Mouse (Mus musculus) kidney, adult 18-20 months (tissue): ENCODE data around the gene Zbtb8a.
A peak's percentile ranks its signal among the peaks of the same experiment; 100 is the strongest.
"Not testable (repeated sequence)": the region's sequence is repeated elsewhere in the genome, so short reads cannot be mapped to it uniquely, and the experiment has no call there.

ENCODE experiments used
- DNase-seq: peaks from one replicate; pipeline ENCODE4 v3.0.0; 2021

Gene Zbtb8a

DNA sequence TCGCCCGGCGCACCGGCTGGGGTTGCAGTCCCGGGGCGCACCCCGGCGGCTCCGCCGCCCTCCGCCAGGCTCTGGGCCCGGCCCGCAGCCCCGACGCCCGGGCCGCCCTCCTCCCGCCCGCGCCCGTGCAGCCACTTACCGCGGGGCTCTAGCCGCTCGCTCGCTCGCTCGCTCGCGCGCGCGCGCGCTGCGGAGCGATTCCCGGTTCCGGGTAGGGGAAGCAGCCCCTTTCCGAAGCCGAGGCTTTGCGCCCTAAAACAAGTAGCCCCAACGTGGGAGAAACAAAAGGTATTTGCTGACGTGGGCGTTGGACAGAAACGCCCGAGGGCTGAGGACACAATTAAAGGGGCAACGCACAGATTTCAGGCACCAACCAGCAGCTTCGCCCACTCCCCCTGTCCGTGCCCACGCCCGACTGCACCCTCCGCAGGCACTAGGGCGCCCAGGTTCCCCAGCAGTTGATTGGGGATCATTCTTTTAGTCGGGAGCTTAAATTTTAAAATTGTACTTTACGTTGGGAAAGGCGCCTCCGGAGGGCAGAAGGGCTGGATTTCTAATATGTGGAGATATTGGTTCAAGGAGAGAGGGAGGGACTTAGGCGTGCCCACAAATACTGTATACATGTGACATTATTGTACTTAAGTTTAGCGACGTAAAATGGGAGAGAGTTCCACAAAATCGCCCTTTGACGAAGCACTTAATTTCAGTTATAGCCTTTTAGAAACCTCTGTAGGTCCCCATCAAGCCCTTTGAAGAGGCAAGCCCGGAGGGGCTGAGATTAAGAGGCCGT lies at the start of gene Zbtb8a:
Zbtb8a (minus strand) TSS at position 516 of the 790 bp plus-strand sequence.
- DNase-seq = peak; percentile 60

DNA sequence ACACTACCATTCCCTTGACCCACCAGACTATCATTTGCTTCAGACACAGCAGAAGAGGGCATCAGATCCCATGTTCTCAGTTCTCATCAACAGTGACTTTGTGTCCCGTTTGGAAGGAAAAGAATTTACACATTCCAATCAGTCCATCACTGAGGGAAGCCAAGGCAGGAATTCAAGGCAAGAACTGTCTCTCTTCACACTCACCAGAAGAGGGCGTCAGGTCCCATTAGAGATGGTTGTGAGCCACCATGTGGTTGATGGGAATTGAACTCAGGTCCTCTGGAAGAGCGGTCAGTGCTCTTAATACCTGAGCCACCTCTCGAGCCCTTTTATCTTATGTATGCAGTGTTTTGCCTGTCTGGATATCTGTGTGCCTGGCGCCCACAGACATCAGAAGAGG lies 40.4 kb upstream of the Zbtb8a start:
- no peak for DNase-seq

- no peak for DNase-seq
These were observed 38.6 kb upstream of the Zbtb8a start for GRCm38 (mm10) chr4:129416478-129416877.

DNA sequence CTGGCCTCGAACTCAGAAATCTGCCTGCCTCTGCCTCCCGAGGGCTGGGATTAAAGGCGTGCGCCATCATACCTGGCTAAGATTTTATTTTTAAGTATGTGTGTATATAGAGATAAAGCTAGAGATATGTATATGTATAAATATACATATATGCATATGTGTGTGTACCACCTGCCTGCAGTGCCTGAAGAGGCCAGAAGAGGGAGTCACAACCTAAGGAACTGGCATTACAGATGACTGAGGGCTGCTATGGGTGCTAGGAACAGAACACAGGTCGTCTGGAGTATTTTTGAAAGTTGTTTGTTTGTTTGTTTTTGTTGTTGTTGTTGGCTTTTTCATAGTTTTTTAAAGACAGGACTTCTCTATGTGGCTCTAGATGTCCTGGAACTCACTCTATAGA lies 38.0 kb upstream of the Zbtb8a start:
- DNase-seq = no peak

GRCm38 (mm10) chr4:129410991-129411390 lies 33.1 kb upstream of the Zbtb8a start:
- DNase-seq = peak; percentile 4

DNA sequence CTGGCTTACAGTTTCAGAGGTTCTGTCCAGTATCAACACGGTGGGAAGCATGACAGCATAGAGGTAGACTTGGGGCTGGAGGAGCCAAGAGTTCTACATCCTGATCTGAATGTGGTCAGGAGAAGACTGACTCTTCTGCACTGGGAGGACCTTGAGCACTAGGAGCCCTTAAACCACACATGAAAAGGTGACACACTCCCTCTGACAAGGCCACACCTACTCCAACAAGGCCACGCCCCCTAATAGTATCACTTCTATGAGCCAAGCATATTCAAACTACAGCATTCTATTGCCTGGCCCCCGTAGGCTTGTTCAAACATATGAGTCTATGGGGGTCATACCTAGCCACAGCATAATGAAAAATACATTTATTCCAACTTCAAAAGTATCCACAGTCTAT lies 32.6 kb upstream of the Zbtb8a start:
- not testable (repeated sequence) for DNase-seq

DNA sequence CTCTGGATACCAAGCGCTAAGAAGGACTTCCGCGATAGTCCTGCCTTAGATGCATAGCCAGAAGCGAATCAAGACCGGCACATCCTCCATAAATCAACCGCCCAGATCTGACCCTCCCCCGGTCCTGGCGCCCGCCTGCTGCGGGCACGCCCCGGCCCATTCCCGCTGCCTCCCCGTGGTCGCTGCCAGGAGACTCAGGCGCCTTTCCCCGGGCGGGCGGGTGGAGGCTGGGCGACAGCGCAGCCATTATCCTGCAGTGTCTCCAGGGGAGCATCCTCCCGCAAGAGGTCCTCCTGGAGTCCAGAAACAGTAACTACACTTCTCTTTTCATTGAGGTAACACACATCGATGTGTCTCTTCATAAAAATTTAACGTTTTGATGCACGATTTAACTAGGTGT lies 28.5 kb upstream of the Zbtb8a start:
- peak; percentile 62 for DNase-seq

DNA sequence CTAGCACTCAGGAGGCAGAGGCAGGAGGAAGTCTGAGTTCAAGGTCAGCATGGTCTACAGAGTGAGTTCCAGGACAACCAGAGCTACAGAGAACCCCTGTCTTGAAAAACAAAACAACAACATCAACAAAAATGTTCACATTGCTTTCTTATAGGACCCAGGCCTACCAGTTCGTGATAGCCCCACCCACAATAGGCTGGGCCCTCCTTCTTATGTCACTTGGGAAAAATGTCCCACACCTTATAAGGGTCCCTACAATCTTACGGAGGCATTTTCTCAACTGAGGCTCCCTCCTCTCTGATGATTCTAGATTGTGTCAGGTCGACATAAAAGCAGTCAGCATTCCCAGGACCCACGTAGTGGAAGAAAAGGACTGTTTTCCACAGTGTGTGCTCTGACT lies 21.9 kb upstream of the Zbtb8a start:
- DNase-seq = no peak

- DNase-seq = no peak
These were observed 19.0 kb upstream of the Zbtb8a start for GRCm38 (mm10) chr4:129396960-129397359.

- DNase-seq = no peak
These were observed 16.4 kb upstream of the Zbtb8a start for GRCm38 (mm10) chr4:129394089-129394870.

GRCm38 (mm10) chr4:129390936-129391557 lies 13.1 kb upstream of the Zbtb8a start:
- no peak for DNase-seq

GRCm38 (mm10) chr4:129390216-129390743 lies 12.4 kb upstream of the Zbtb8a start:
- DNase-seq = no peak

DNA sequence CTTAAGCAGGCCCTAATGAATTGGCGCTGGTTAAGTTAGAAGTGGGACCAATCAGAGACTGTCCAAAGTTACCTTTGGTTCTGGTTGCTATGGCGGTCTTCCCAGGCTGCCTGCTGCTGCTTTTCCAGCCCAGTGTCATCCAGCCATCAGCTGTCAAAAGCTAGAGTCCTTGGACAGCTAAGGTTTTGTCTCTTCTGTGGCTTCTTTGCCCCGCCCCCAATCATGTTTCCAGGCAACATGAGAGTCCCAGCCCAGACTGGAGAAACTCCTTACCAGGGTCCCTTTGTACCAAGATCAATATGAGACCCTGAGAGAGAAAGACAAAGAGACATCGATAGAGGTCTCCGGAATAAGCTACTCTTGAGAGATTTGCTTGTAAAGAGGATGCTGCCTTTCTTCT lies 10.5 kb upstream of the Zbtb8a start:
- DNase-seq = no peak

DNA sequence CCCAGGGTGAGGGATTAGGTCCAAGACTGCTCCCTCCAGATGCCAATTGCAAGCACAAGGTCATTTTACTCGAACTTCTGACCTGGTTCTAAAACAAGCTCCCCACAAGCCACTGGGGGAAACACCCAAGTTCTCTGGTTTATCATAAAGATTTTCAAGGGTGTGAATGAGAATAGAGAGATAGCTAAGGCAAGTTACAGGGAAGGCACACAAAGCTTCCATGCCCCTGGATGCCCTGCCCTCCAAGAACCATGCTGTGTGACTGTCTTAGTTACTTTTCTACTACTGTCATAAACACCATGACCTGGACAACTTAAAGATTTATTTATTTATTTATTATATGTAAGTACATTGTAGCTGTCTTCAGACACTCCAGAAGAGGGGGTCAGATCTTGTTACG lies 9.1 kb upstream of the Zbtb8a start:
- DNase-seq = no peak

- DNase-seq = no peak
These were observed 8.5 kb upstream of the Zbtb8a start for GRCm38 (mm10) chr4:129386269-129386946.

DNA sequence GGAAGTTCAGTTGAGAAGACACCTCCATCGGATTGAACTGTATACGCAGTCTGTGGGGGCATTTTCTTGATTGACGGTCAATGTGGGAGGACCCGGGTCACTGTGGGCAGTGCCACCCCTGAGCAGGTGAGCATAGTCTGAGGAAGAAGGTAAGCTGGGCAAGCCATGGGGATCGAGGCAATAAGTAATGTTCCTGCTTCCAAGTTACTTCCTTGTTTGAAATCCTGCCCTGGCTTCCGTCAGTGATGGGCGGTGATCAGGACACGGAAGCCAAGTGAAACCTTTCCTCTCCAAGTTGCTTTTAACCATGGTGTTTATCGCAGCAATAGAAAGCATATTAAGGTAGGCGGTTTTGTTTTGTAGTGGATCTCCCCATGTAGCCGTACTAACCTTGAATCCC lies 7.8 kb upstream of the Zbtb8a start:
- no peak for DNase-seq

DNA sequence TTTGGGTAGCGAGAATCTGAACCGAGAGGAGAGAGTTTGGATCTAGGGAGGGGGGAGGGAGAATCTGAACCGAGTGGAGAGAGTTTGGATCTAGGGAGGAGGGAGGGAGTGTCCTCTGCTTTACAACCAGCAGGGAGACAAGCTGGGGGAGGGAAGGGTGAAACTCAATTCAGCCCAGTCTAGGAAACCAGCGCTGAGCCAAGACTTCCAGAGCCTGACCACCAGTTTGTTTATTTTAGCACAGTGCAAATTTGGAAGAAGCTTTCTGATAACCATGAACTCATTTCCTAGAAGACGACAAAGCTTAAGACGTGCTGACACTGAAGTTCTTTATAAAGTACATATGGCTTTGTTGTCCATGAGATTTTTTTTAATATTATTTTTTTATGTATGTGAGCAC lies 6.5 kb upstream of the Zbtb8a start:
- DNase-seq = no peak

- no peak for DNase-seq
These were observed 5.7 kb upstream of the Zbtb8a start for GRCm38 (mm10) chr4:129383586-129383985.

- DNase-seq = no peak
These were observed 4.6 kb upstream of the Zbtb8a start for GRCm38 (mm10) chr4:129382488-129382887.

DNA sequence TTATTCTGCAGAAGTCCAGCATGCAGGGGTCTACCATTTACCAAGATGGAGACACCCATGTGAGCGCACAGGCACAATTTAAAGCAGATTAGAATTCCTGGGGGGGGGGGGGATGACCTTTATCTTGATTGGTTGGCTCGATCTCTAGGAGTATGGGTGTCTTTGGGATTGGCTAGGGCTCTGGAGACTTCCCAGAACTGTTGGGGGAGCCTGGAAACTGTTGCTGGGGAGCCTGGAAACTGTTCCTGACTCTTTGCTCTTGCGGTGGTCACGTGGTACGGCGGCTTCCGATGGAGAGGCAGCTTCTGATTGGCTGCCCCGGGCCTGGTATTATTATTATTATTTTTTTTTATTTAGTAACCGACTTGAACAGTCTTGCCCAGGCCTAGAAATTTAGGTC lies 4.1 kb upstream of the Zbtb8a start:
- DNase-seq = no peak

- no peak for DNase-seq
These were observed 3.2 kb upstream of the Zbtb8a start for GRCm38 (mm10) chr4:129381148-129381547.

GRCm38 (mm10) chr4:129379805-129380204 lies 1.9 kb upstream of the Zbtb8a start:
- DNase-seq = no peak

DNA sequence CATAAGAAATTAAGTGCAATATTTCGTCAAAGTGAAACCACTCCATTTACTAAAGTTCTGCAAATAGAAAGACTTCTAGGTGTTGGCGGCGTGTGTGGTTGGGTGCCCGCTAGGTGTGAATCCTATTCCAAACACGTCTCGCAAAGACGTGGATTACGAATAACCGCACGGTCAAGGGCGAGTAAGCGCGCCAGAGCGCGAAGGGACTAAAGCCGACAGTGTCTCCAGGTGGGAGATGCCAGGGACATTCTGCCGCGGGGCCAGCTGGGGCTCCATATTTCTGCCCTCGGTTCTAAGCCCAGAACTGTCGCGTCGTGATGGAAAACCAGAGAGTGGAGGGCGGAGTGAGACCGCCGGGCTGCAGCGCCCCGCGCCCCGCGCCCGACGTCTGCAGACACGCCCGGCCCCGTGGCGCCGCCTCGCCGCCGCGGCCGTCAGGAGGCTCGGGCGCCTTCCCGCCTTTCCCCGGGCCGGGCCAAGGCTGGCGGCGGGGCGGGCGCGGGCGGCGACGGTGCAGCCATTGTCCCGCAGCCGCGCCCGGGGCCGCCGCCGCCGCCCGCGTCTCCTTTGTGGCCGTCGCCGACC lies 863 bp downstream of the Zbtb8a start:
- peak; percentile 67 for DNase-seq
